Mouse (Mus musculus) neural tube, embryonic 15.5 days (tissue): ENCODE results near the gene Rhox11. TPM values are rescaled to one million over a fixed set of nuclear protein-coding genes. Genes with fewer than 3 reads are reported as not detected.

Source experiments
- polyA plus RNA-seq: library from polyadenylated mRNA; unstranded; fragments of >200 nt; fragmentation: Nextera tagmentation; extraction: Ambion mirVana; gene quantifications from 2 replicates; pipeline ENCODE4 v1.2.1, GENCODE M21; 2015

Rhox11 gene
- polyA plus RNA-seq, 1 experiment from 2014 or later = not detected

Other genes with a start within 250 kb of the Rhox11 start
- 0.15 TPM in 1 of 2 replicates, not detected in the other for gene Rhox8, start 206.2 kb downstream of the Rhox11 start, polyA plus RNA-seq
- gene Rhox7b, start 187.9 kb downstream of the Rhox11 start, polyA plus RNA-seq = not detected in 2 replicates
- not detected in 2 replicates for gene Rhox9, start 183.4 kb downstream of the Rhox11 start, polyA plus RNA-seq
- not detected in 2 replicates for gene Btg1-ps1, start 66.3 kb downstream of the Rhox11 start, polyA plus RNA-seq
- gene Btg1-ps2, start 42.0 kb downstream of the Rhox11 start, polyA plus RNA-seq = not detected in 2 replicates
- not detected in 2 replicates for gene Rhox10, start 18.7 kb downstream of the Rhox11 start, polyA plus RNA-seq
- gene Rhox12, start 25.8 kb upstream of the Rhox11 start, polyA plus RNA-seq = not detected in 2 replicates
- gene Rhox13, start 36.1 kb upstream of the Rhox11 start, polyA plus RNA-seq = not detected in 2 replicates
- gene Zbtb33, start 104.7 kb upstream of the Rhox11 start, polyA plus RNA-seq = 4.3 and 4.5 TPM in 2 replicates
- gene Tmem255a, start 167.3 kb upstream of the Rhox11 start, polyA plus RNA-seq = 48.0 and 48.5 TPM in 2 replicates
- gene Atp1b4, start 231.0 kb upstream of the Rhox11 start, polyA plus RNA-seq = 0.84 and 2.0 TPM in 2 replicates